Mouse (Mus musculus): ENCODE results near the gene Nab2.

DNA sequence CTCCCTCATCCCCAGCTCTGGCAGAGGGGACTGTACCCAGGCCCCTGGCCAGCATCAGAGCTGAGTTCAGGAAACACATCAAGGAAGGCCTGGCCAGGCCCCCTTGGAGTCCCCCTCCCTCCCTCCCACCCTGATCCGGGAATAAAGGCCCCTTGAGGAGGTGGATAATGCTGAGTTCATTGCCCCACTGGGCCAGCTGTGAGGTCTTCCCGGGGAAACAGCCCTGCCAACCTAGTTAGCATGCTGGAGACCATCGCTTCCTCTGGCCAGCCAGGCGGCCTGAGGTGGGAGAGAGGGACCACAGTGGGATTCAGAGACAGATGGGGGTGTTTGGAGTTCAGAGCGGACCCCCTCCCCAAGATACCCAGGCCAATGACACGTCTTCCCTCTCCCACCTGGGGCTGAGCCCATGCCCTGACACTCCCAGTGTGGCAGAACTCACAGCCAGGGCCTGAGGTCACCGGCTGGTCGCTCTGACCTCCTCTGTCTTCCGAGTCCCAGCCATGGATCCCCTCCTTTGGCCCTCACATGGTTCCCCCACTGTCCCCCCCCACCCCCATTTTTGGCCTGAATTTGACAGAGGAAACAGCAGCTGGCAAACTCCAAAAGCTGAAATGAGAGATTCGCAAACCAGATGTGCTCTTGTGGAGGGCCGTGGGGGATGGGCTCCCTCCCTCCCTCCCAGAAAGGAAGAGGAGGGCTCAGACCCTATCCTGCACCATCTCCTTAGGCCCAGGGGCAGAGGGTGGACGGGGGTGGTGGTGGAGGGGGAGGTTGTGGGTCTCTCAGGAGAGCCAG lies 53.9 kb downstream of the Nab2 start:
- TF ChIP-seq POLR2A (IDR thresholded peaks at IDR 0.05; ENCODE audit: extremely low read depth, insufficient read depth, low read length) (no peak), CTCF (IDR thresholded peaks at IDR 0.05; ENCODE audit: extremely low read depth, insufficient read depth, low read length) (no peak)

Measured in cortical plate, adult 2 months (tissue).